26 mouse cellular contexts compared by ENCODE assay signal in the genomic region with DNA sequence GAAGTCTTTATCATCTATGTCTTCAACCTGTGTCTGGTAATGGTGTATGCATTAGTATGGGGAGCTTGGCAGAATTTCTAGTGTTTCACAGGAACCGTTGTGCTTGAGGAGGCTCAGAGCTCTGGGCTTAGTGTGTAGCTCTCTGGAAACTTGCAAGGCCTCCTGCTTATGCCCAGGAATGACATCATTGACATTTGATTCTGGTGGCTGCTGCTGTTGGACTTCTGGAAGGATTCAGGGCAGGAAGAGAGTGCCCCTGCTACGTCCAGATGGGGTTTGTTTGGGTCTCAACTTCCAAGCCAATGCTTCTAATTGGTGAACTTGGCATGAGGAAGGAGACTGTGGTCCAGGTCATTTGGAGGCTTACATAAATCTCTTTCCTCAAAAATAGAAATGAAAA.
DNase-seq lines count a peak whose midpoint lies in the region; ATAC-seq and TF ChIP-seq lines count a peak whose summit lies in the region.
"Had no signal": no experiment of that assay in that cellular context is flagged by ENCODE, and none has a peak within 500 bp of the region (broad histone marks: within the 10 kb centered on the region; RNA-seq: fewer than 3 reads in every experiment).

No protein-coding gene starts in this region.

- H3K9me3 ChIP-seq in kidney, postnatal 0 days (replicated peaks; ENCODE audit: low read length): no peaks in the 10 kb centered on the region
- H3K9me3 ChIP-seq in embryonic facial prominence, embryonic 11.5 days (replicated peaks; ENCODE audit: control insufficient read depth, low read length): no peaks in the 10 kb centered on the region
- no peaks in the 10 kb centered on the region for H3K9me3 ChIP-seq in limb, embryonic 14.5 days (ENCODE audit: control insufficient read depth, low read length)
- H3K9me3 ChIP-seq: forebrain, embryonic 12.5 days; heart, embryonic 12.5 days; hindbrain, embryonic 13.5 days; midbrain, embryonic 13.5 days had no signal

- WGBS in kidney, postnatal 0 days: 49% methylated on average over 2 of the region's 2 CpGs
- 42% methylated on average over 2 of the region's 2 CpGs for WGBS in embryonic facial prominence, embryonic 11.5 days
- 38% methylated on average over 2 of the region's 2 CpGs for WGBS in limb, embryonic 14.5 days

- no peaks in the 10 kb centered on the region for H3K36me3 ChIP-seq in kidney, postnatal 0 days (ENCODE audit: insufficient read depth, low read length)
- H3K36me3 ChIP-seq in embryonic facial prominence, embryonic 11.5 days (replicated peaks; ENCODE audit: control insufficient read depth, insufficient read depth, low read depth, low read length): no peaks in the 10 kb centered on the region
- no peaks in the 10 kb centered on the region for H3K36me3 ChIP-seq in limb, embryonic 14.5 days (ENCODE audit: control insufficient read depth, insufficient read depth, low read length)
- H3K36me3 ChIP-seq: forebrain, embryonic 12.5 days; heart, embryonic 12.5 days; hindbrain, embryonic 13.5 days; midbrain, embryonic 13.5 days had no signal

- no peak for TF ChIP-seq CTCF in kidney, postnatal 0 days (IDR thresholded peaks at IDR 0.05; ENCODE audit: low read depth)

- no peaks in the 10 kb centered on the region for H3K4me1 ChIP-seq in kidney, postnatal 0 days (replicated peaks; ENCODE audit: insufficient read depth, low read length)
- no peaks in the 10 kb centered on the region for H3K4me1 ChIP-seq in embryonic facial prominence, embryonic 11.5 days (ENCODE audit: control insufficient read depth, insufficient read depth, low read length)
- peaks cover 18% of the 10 kb centered on the region for H3K4me1 ChIP-seq in limb, embryonic 14.5 days (ENCODE audit: control insufficient read depth, insufficient read depth, low read length)
- H3K4me1 ChIP-seq: forebrain, embryonic 12.5 days; heart, embryonic 12.5 days; hindbrain, embryonic 13.5 days; midbrain, embryonic 13.5 days had no signal

- H3K27ac ChIP-seq in kidney, postnatal 0 days: no peak overlapping the region
- H3K27ac ChIP-seq in embryonic facial prominence, embryonic 11.5 days (replicated peaks; ENCODE audit: low read depth, low read length): no peak overlapping the region
- H3K27ac ChIP-seq in limb, embryonic 14.5 days (replicated peaks; ENCODE audit: low read depth, low read length): no peak overlapping the region
- H3K27ac ChIP-seq: forebrain, embryonic 12.5 days; hindbrain, embryonic 13.5 days; midbrain, embryonic 13.5 days had no signal

- DNase-seq in kidney, postnatal 0 days (ENCODE audit: low spot score): peak; percentile 21
- DNase-seq in kidney, postnatal 36 days: no peak
- peak; percentile 11 for DNase-seq in lung, postnatal 10 days
- DNase-seq in lung, postnatal 25 days (ENCODE audit: low spot score): no peak
- peak; percentile 50 for DNase-seq in embryonic facial prominence, embryonic 11.5 days (ENCODE audit: low spot score)
- DNase-seq in limb, embryonic 14.5 days (ENCODE audit: low spot score): peak; percentile 38
- no peak for DNase-seq in ovary, postnatal 14 days (ENCODE audit: low spot score)
- no peak for DNase-seq in gastrocnemius, postnatal 25 days
- DNase-seq: adrenal gland, postnatal 14 days; cerebellum, adult 11 months; cerebellum, adult 9-11 months; gastrocnemius, postnatal 14 days; heart, adult 11 months; heart, postnatal 4 days; kidney, adult 8-10 months; kidney, postnatal 10 days; retina, postnatal 1 day; right cerebral cortex, postnatal 14 days; thymus, postnatal 25 days had no signal

- no peak for ATAC-seq in kidney, postnatal 0 days (replicated peaks; ENCODE audit: low FRiP score, low read depth)
- no peak for ATAC-seq in embryonic facial prominence, embryonic 11.5 days (replicated peaks; ENCODE audit: insufficient number of reproducible peaks, low FRiP score, low TSS enrichment, low read depth)
- no peak for ATAC-seq in limb, embryonic 14.5 days (ENCODE audit: low FRiP score, low read depth)
- ATAC-seq: intestine, embryonic 16.5 days; midbrain, embryonic 13.5 days had no signal

- H3K4me3 ChIP-seq in kidney, postnatal 0 days (replicated peaks; ENCODE audit: low read depth, low read length): no peak overlapping the region
- no peak overlapping the region for H3K4me3 ChIP-seq in embryonic facial prominence, embryonic 11.5 days (ENCODE audit: low read depth, low read length)
- no peak overlapping the region for H3K4me3 ChIP-seq in limb, embryonic 14.5 days (replicated peaks; ENCODE audit: low read length)
- H3K4me3 ChIP-seq: erythroblast, embryonic 14.5 days; forebrain, embryonic 12.5 days; heart, embryonic 12.5 days; hindbrain, embryonic 13.5 days; midbrain, embryonic 13.5 days had no signal

- no peak overlapping the region for H3K9ac ChIP-seq in kidney, postnatal 0 days (ENCODE audit: low read depth, low read length)
- no peak overlapping the region for H3K9ac ChIP-seq in embryonic facial prominence, embryonic 11.5 days (replicated peaks; ENCODE audit: low read length)
- H3K9ac ChIP-seq in limb, embryonic 14.5 days (ENCODE audit: low read depth, low read length, severe bottlenecking): no peak overlapping the region
- H3K9ac ChIP-seq: forebrain, embryonic 12.5 days; heart, embryonic 12.5 days; hindbrain, embryonic 13.5 days; midbrain, embryonic 13.5 days had no signal

- no peak for TF ChIP-seq POLR2A in limb, embryonic 14.5 days (IDR thresholded peaks at IDR 0.05; ENCODE audit: borderline replicate concordance, extremely low read depth, insufficient read depth, insufficient read length)

- no peak overlapping the region for H3K4me2 ChIP-seq in kidney, postnatal 0 days (ENCODE audit: low read length)
- H3K4me2 ChIP-seq in embryonic facial prominence, embryonic 11.5 days (ENCODE audit: low read depth, low read length): no peak overlapping the region
- H3K4me2 ChIP-seq in limb, embryonic 14.5 days (replicated peaks; ENCODE audit: low read depth, low read length, severe bottlenecking): no peak overlapping the region
- H3K4me2 ChIP-seq: forebrain, embryonic 12.5 days; heart, embryonic 12.5 days; hindbrain, embryonic 13.5 days; liver, embryonic 11.5 days; midbrain, embryonic 13.5 days had no signal

- no peaks in the 10 kb centered on the region for H3K27me3 ChIP-seq in kidney, postnatal 0 days (ENCODE audit: insufficient read depth, low read length)
- H3K27me3 ChIP-seq in embryonic facial prominence, embryonic 11.5 days (ENCODE audit: control insufficient read depth, insufficient read depth, low read length): no peaks in the 10 kb centered on the region
- no peaks in the 10 kb centered on the region for H3K27me3 ChIP-seq in limb, embryonic 14.5 days (ENCODE audit: control insufficient read depth, insufficient read depth, low read length)
- H3K27me3 ChIP-seq: forebrain, embryonic 12.5 days; heart, embryonic 12.5 days; hindbrain, embryonic 13.5 days had no signal

Comparison
In these comparisons a context has a peak if more than half of its experiments do, and no peak if none do; other contexts are left out.
1. DNase-seq: peak in kidney, postnatal 0 days (single experiment), lung, postnatal 10 days (single experiment), embryonic facial prominence, embryonic 11.5 days (single experiment) and limb, embryonic 14.5 days (single experiment); none in kidney, postnatal 36 days (0 of 2), lung, postnatal 25 days (single experiment), ovary, postnatal 14 days (single experiment) and gastrocnemius, postnatal 25 days (single experiment).